Mouse (Mus musculus) hindbrain, postnatal 0 days (tissue): ENCODE measurements around the gene Klk13. TPM values are rescaled to one million over a fixed set of nuclear protein-coding genes. Genes with fewer than 3 reads are reported as not detected.

Experiments
- ATAC-seq: fragments of 200-750 bp; cut with Nextera tagmentation; 2 replicates; pipeline ENCODE4 v1.8.0; 2017; ENCODE audit warnings: mild to moderate bottlenecking, moderate TSS enrichment, moderate library complexity
- DNase-seq: peaks from one replicate; pipeline ENCODE4 v3.0.0-alpha.2; 2015; ENCODE audit warnings: low spot score
- H3K27ac ChIP-seq: fragments of 300-500 bp; sonication (generic); 2 replicates; pipeline ENCODE4 v1.5.1; 2014; ENCODE audit warnings: mild to moderate bottlenecking
- H3K27me3 ChIP-seq: fragments of 300-500 bp; sonication (generic); 2 replicates; pipeline ENCODE4 v1.6.1; 2014; ENCODE audit warnings: low read length, mixed read lengths; ENCODE audit not compliant: insufficient read depth
- H3K36me3 ChIP-seq: fragments of 300-500 bp; sonication (generic); 2 replicates; pipeline ENCODE4 v1.6.1; 2014; ENCODE audit warnings: low read length, mixed read lengths; ENCODE audit not compliant: insufficient read depth
- H3K4me1 ChIP-seq: fragments of 300-500 bp; sonication (generic); 2 replicates; pipeline ENCODE4 v1.6.1; 2014; ENCODE audit warnings: antibody characterized with exemption, low read length, mixed read lengths; ENCODE audit not compliant: insufficient read depth
- H3K4me2 ChIP-seq: fragments of 300-500 bp; sonication (generic); 2 replicates; pipeline ENCODE4 v1.6.1; 2014; ENCODE audit warnings: low read depth, mild to moderate bottlenecking, low read length, moderate library complexity, mixed read lengths
- H3K4me3 ChIP-seq: fragments of 300-500 bp; sonication (generic); 2 replicates; pipeline ENCODE4 v1.5.1; 2014; ENCODE audit warnings: low read length
- H3K9ac ChIP-seq: fragments of 300-500 bp; sonication (generic); replicated peaks from 2 replicates; pipeline ENCODE4 v1.6.1; 2014; ENCODE audit warnings: mild to moderate bottlenecking, low read length, moderate library complexity, mixed read lengths
- H3K9me3 ChIP-seq: fragments of 300-500 bp; sonication (generic); 2 replicates; pipeline ENCODE4 v1.6.1; 2016; ENCODE audit warnings: low read length, mixed read lengths
- CTCF ChIP-seq: IDR thresholded peaks from 2 replicates; pipeline ENCODE4 v1.5.1; 2016; ENCODE audit warnings: antibody characterized with exemption, control low read depth, low read depth
- WGBS: fragments of 180-500 bp; shearing (Covaris S2); extraction: QIAGEN DNeasy Blood & Tissue Kit; methylation state at CpG from one replicate; pipeline ENCODE4 v1.1.7; 2014; 5-methylcytosine and 5-hydroxymethylcytosine counted together
- polyA plus RNA-seq: library from polyadenylated mRNA; unstranded; fragments of >200 nt; fragmentation: Nextera tagmentation; extraction: Ambion mirVana; gene quantifications from 2 replicates; pipeline ENCODE4 v1.2.1, GENCODE M21; 2015
- total RNA-seq: library from RNA; depleted of rRNA; stranded (reverse); fragments of >200 nt; gene quantifications from 2 replicates; pipeline ENCODE4 v1.2.3, GENCODE M21; 2014; rRNA removed

The Klk13 gene
- total and polyA plus RNA-seq, 2 experiments from 2014 or later, result 0.10 TPM; not detected in 1

GRCm38 (mm10) chr7:43776506-43776905, 64.1 kb downstream of the Klk13 start:
- ATAC-seq, result no peak
- Histone ChIP-seq H3K27ac (no peak overlapping the region), H3K9ac (no peak overlapping the region), H3K4me2 (no peak overlapping the region), H3K4me3 (no peak overlapping the region), H3K4me1 (no peaks in the 10 kb centered on the region), H3K9me3 (no peaks in the 10 kb centered on the region), H3K36me3 (no peaks in the 10 kb centered on the region), H3K27me3 (no peaks in the 10 kb centered on the region)
- no peak for DNase-seq
- no peak for TF ChIP-seq CTCF
- 80% methylated on average over 5 of the region's 5 CpGs for WGBS

Other genes with a start within 250 kb of the Klk13 start
- gene Vsig10l, start 249.4 kb upstream of the Klk13 start, total RNA-seq, result 15.8 and 20.1 TPM in 2 replicates
- 23.1 and 25.8 TPM in 2 replicates for gene Vsig10l, start 249.4 kb upstream of the Klk13 start, polyA plus RNA-seq
- gene Iglon5, start 222.5 kb upstream of the Klk13 start, total RNA-seq, result 64.7 and 69.9 TPM in 2 replicates
- gene Iglon5, start 222.5 kb upstream of the Klk13 start, polyA plus RNA-seq, result 8.0 and 8.6 TPM in 2 replicates
- gene 4931406B18Rik, start 206.6 kb upstream of the Klk13 start, total RNA-seq, result 0.05 TPM in 1 of 2 replicates, not detected in the other
- not detected in 2 replicates for gene 4931406B18Rik, start 206.6 kb upstream of the Klk13 start, polyA plus RNA-seq
- gene Cd33, start 168.1 kb upstream of the Klk13 start, total RNA-seq, result 1.4 and 2.0 TPM in 2 replicates
- 1.8 and 2.0 TPM in 2 replicates for gene Cd33, start 168.1 kb upstream of the Klk13 start, polyA plus RNA-seq
- 8.0 and 8.3 TPM in 2 replicates for gene Zfp658, start 150.3 kb upstream of the Klk13 start, total RNA-seq
- gene Zfp658, start 150.3 kb upstream of the Klk13 start, polyA plus RNA-seq, result 2.5 and 3.3 TPM in 2 replicates
- gene Zfp719, start 133.0 kb upstream of the Klk13 start, total RNA-seq, result 10.8 and 11.6 TPM in 2 replicates
- 4.7 and 5.3 TPM in 2 replicates for gene Zfp719, start 133.0 kb upstream of the Klk13 start, polyA plus RNA-seq
- gene Zfp819, start 105.4 kb upstream of the Klk13 start, total RNA-seq, result 1.0 TPM in 1 of 2 replicates, not detected in the other
- gene Zfp819, start 105.4 kb upstream of the Klk13 start, polyA plus RNA-seq, result 0.40 and 0.62 TPM in 2 replicates
- gene Ceacam18, start 77.9 kb upstream of the Klk13 start, total RNA-seq, result not detected in 2 replicates
- 0.08 TPM in 1 of 2 replicates, not detected in the other for gene Ceacam18, start 77.9 kb upstream of the Klk13 start, polyA plus RNA-seq
- gene Siglece, start 52.4 kb upstream of the Klk13 start, total RNA-seq, result not detected in 2 replicates
- 0.40 and 0.48 TPM in 2 replicates for gene Siglece, start 52.4 kb upstream of the Klk13 start, polyA plus RNA-seq
- gene Ctu1, start 40.6 kb upstream of the Klk13 start, total RNA-seq, result 32.4 and 36.4 TPM in 2 replicates
- gene Ctu1, start 40.6 kb upstream of the Klk13 start, polyA plus RNA-seq, result 14.5 and 14.7 TPM in 2 replicates
- not detected in 2 replicates for gene Klk14, start 22.1 kb upstream of the Klk13 start, total RNA-seq
- gene Klk14, start 22.1 kb upstream of the Klk13 start, polyA plus RNA-seq, result not detected in 2 replicates
- not detected in 2 replicates for gene Klk12, start 56.3 kb downstream of the Klk13 start, total RNA-seq
- gene Klk12, start 56.3 kb downstream of the Klk13 start, polyA plus RNA-seq, result not detected in 2 replicates
- not detected in 2 replicates for gene Klk11, start 62.0 kb downstream of the Klk13 start, total RNA-seq
- gene Klk11, start 62.0 kb downstream of the Klk13 start, polyA plus RNA-seq, result not detected in 2 replicates
- gene Klk10, start 68.5 kb downstream of the Klk13 start, total RNA-seq, result 0.25 TPM in 1 of 2 replicates, not detected in the other
- gene Klk10, start 68.5 kb downstream of the Klk13 start, polyA plus RNA-seq, result 0.14 and 0.30 TPM in 2 replicates
- not detected in 2 replicates for gene Klk9, start 79.3 kb downstream of the Klk13 start, total RNA-seq
- 0.20 TPM in 1 of 2 replicates, not detected in the other for gene Klk9, start 79.3 kb downstream of the Klk13 start, polyA plus RNA-seq
- 9.5 and 11.3 TPM in 2 replicates for gene Klk8, start 85.0 kb downstream of the Klk13 start, total RNA-seq
- 10.8 and 12.5 TPM in 2 replicates for gene Klk8, start 85.0 kb downstream of the Klk13 start, polyA plus RNA-seq
- gene Klk7, start 98.7 kb downstream of the Klk13 start, total RNA-seq, result not detected in 2 replicates
- 0.09 and 0.19 TPM in 2 replicates for gene Klk7, start 98.7 kb downstream of the Klk13 start, polyA plus RNA-seq
- not detected in 2 replicates for gene Klk6, start 111.9 kb downstream of the Klk13 start, total RNA-seq
- not detected in 2 replicates for gene Klk6, start 111.9 kb downstream of the Klk13 start, polyA plus RNA-seq
- not detected in 2 replicates for gene Klk5, start 129.4 kb downstream of the Klk13 start, total RNA-seq
- gene Klk5, start 129.4 kb downstream of the Klk13 start, polyA plus RNA-seq, result not detected in 2 replicates
- 1.7 TPM in 2 replicates for gene Klk4, start 168.6 kb downstream of the Klk13 start, total RNA-seq
- gene Klk4, start 168.6 kb downstream of the Klk13 start, polyA plus RNA-seq, result 2.7 and 3.1 TPM in 2 replicates
- not detected in 2 replicates for gene Klk15, start 221.2 kb downstream of the Klk13 start, total RNA-seq
- not detected in 2 replicates for gene Klk15, start 221.2 kb downstream of the Klk13 start, polyA plus RNA-seq
- gene Klk1b8, start 238.1 kb downstream of the Klk13 start, total RNA-seq, result not detected in 2 replicates
- 0.18 TPM in 1 of 2 replicates, not detected in the other for gene Klk1b8, start 238.1 kb downstream of the Klk13 start, polyA plus RNA-seq